Mouse (Mus musculus) neural tube, embryonic 11.5 days (tissue): ENCODE data around the gene Fntb. TPM values are rescaled to one million over a fixed set of nuclear protein-coding genes. Genes with fewer than 3 reads are reported as not detected.
A peak's percentile ranks its signal among the peaks of the same experiment; 100 is the strongest.

Source experiments
- ATAC-seq: fragments of 200-750 bp; cut with Nextera tagmentation; 2 replicates; pipeline ENCODE4 v1.8.0; 2017; ENCODE audit warnings: moderate number of reproducible peaks, mild to moderate bottlenecking, moderate TSS enrichment, moderate library complexity; ENCODE audit not compliant: insufficient read depth, low FRiP score, low TSS enrichment
- DNase-seq: peaks from one replicate; pipeline ENCODE4 v3.0.0-alpha.2; 2015; ENCODE audit warnings: low spot score
- H3K27ac ChIP-seq: fragments of 300-500 bp; sonication (generic); 2 replicates; pipeline ENCODE4 v1.5.1; 2014; ENCODE audit warnings: low read depth, mild to moderate bottlenecking, low read length
- H3K27me3 ChIP-seq: fragments of 300-500 bp; sonication (generic); 2 replicates; pipeline ENCODE4 v1.6.1; 2014; ENCODE audit warnings: mild to moderate bottlenecking, low read length, mixed read lengths; ENCODE audit not compliant: control insufficient read depth, insufficient read depth
- H3K36me3 ChIP-seq: fragments of 300-500 bp; sonication (generic); 2 replicates; pipeline ENCODE4 v1.6.1; 2014; ENCODE audit warnings: mild to moderate bottlenecking, low read length, moderate library complexity, mixed read lengths; ENCODE audit not compliant: control insufficient read depth, insufficient read depth
- H3K4me1 ChIP-seq: fragments of 300-500 bp; sonication (generic); 2 replicates; pipeline ENCODE4 v1.6.1; 2014; ENCODE audit warnings: low read length, mixed read lengths; ENCODE audit not compliant: control insufficient read depth, insufficient read depth
- H3K4me2 ChIP-seq: fragments of 300-500 bp; sonication (generic); 2 replicates; pipeline ENCODE4 v1.6.1; 2014; ENCODE audit warnings: low read depth, mild to moderate bottlenecking, moderate library complexity
- H3K4me3 ChIP-seq: fragments of 300-500 bp; sonication (generic); 2 replicates; pipeline ENCODE4 v1.5.1; 2014; ENCODE audit warnings: low read depth, low read length
- H3K9ac ChIP-seq: fragments of 300-500 bp; sonication (generic); 2 replicates; pipeline ENCODE4 v1.6.1; 2014; ENCODE audit warnings: mild to moderate bottlenecking, low read length
- H3K9me3 ChIP-seq: fragments of 300-500 bp; sonication (generic); 2 replicates; pipeline ENCODE4 v1.6.1; 2016; ENCODE audit warnings: low read length; ENCODE audit not compliant: control insufficient read depth
- WGBS: fragments of 180-500 bp; shearing (Covaris S2); extraction: QIAGEN DNeasy Blood & Tissue Kit; methylation state at CpG from one replicate; pipeline ENCODE4 v1.1.7; 2014; 5-methylcytosine and 5-hydroxymethylcytosine counted together
- polyA plus RNA-seq: library from polyadenylated mRNA; unstranded; fragments of >200 nt; fragmentation: Nextera tagmentation; extraction: Ambion mirVana; gene quantifications from 2 replicates; pipeline ENCODE4 v1.2.1, GENCODE M21; 2014

Fntb gene
- polyA plus RNA-seq, 1 experiment from 2014 or later, result 49.3 TPM

- H3K9ac ChIP-seq, result no peak overlapping the region
- WGBS, result 57% methylated on average over 7 of the region's 7 CpGs
- ATAC-seq (no peak; the same call in 1 of the 2 replicates), DNase-seq (peak; percentile 59)
- H3K4me1 ChIP-seq, result no peaks in the 10 kb centered on the region
- no peak overlapping the region for H3K27ac ChIP-seq
- H3K36me3 ChIP-seq, result no peaks in the 10 kb centered on the region
- no peak overlapping the region for H3K4me3 ChIP-seq
- no peak overlapping the region for H3K4me2 ChIP-seq
- H3K9me3 ChIP-seq, result no peaks in the 10 kb centered on the region
- no peaks in the 10 kb centered on the region for H3K27me3 ChIP-seq
Measured at GRCm38 (mm10) chr12:76803700-76804252, 38.4 kb downstream of the Fntb start.

DNA sequence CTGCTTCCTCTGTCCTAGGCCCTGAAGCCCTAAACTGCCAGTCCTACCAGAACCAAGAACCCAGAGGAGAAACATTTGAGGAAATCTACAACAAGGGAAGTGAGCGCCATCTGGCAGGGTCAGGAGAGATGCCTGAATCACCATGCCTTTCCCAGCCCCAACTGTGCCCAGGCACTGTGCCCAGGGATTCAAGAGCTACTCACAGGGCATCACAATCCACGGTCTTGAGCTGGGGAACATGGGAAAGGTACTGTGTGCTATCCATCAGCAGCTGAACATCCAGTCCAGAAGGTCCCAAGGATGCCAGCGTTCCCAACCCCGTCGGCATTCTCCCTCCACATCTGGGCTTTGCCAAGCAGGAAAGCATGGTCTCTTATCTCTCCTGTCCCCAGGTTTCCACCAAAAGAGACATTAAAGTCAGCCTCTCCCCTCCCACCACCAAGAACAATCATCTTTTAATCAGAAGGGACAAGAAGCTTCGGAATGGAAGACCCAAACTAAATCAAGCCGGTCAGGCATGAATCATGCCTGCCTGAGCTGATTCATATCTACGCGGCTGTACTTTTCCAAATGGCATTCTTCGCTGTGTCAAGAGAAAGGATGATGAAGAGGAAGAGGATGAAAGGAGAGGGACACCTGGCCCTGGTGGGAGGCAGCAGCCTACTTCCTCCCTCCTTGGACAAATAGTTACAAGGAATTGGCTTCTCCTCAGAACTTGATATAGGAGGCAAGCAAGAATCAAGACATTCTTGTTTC, 39.8 kb downstream of the Fntb start:
- Histone ChIP-seq H3K4me2 (no peak overlapping the region), H3K4me1 (no peaks in the 10 kb centered on the region), H3K27me3 (no peaks in the 10 kb centered on the region), H3K36me3 (no peaks in the 10 kb centered on the region), H3K9me3 (no peaks in the 10 kb centered on the region), H3K4me3 (no peak overlapping the region), H3K9ac (no peak overlapping the region), H3K27ac (no peak overlapping the region)
- 93% methylated on average over 10 of the region's 10 CpGs for WGBS
- no peak for ATAC-seq
- no peak for DNase-seq

GRCm38 (mm10) chr12:76807796-76808195, 42.4 kb downstream of the Fntb start:
- DNase-seq (no peak), ATAC-seq (no peak)
- no peaks in the 10 kb centered on the region for H3K4me1 ChIP-seq
- WGBS, result 89% methylated on average over 10 of the region's 10 CpGs
- H3K9me3 ChIP-seq, result no peaks in the 10 kb centered on the region
- H3K4me3 ChIP-seq, result no peak overlapping the region
- H3K9ac ChIP-seq, result no peak overlapping the region
- H3K27ac ChIP-seq, result no peak overlapping the region
- H3K4me2 ChIP-seq, result no peak overlapping the region
- no peaks in the 10 kb centered on the region for H3K27me3 ChIP-seq
- no peaks in the 10 kb centered on the region for H3K36me3 ChIP-seq

DNA sequence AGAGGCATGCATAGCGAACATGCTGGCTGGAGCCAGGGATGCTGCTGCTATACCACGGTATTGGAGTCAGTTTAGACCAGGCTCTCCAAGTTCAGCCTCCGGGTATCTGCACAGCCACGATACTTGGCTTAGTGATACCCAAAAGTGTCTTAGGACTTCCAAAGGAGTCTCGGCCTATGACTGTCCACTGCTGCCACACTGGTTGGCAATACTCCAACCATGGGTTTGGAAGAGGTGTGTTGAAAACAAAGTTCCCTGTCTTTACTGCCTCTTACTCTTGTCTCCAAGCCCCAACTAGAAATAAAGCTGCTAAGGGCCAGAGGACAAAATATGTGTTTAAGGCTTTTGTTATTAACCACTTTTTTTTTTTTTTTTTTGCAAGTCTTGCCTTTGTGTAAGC, 45.1 kb downstream of the Fntb start:
- H3K27ac ChIP-seq, result no peak overlapping the region
- no peak overlapping the region for H3K4me2 ChIP-seq
- DNase-seq, result no peak
- H3K9me3 ChIP-seq, result no peaks in the 10 kb centered on the region
- H3K9ac ChIP-seq, result no peak overlapping the region
- WGBS, result 88% methylated on average over 5 of the region's 5 CpGs
- H3K4me3 ChIP-seq, result no peak overlapping the region
- no peaks in the 10 kb centered on the region for H3K27me3 ChIP-seq
- no peaks in the 10 kb centered on the region for H3K4me1 ChIP-seq
- H3K36me3 ChIP-seq, result no peaks in the 10 kb centered on the region
- ATAC-seq, result no peak

DNA sequence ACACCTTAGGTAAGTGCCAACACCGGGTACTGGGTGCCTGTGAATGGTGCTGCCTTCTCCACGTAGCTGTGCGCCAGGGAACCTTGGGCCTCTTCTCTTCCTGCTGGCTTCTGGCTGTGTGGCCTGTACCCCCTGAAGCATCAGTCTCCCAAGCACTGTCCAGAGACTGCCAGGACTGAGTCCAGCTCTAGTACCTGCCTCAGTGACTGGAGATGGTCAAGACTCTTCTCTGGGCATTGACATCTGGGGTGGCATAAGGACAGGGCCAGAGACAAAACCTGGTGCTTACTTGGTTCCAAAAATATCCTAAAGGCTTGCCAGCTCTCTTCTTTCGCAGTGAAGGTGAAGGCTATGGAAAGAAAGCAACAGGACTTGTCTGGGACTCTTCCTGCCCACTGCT, 45.6 kb downstream of the Fntb start:
- H3K4me3 ChIP-seq, result no peak overlapping the region
- H3K27ac ChIP-seq, result no peak overlapping the region
- no peak overlapping the region for H3K9ac ChIP-seq
- H3K4me2 ChIP-seq, result no peak overlapping the region
- no peak for ATAC-seq
- H3K9me3 ChIP-seq, result no peaks in the 10 kb centered on the region
- no peak for DNase-seq
- no peaks in the 10 kb centered on the region for H3K4me1 ChIP-seq
- 94% methylated on average over 4 of the region's 4 CpGs for WGBS
- no peaks in the 10 kb centered on the region for H3K27me3 ChIP-seq
- H3K36me3 ChIP-seq, result no peaks in the 10 kb centered on the region

DNA sequence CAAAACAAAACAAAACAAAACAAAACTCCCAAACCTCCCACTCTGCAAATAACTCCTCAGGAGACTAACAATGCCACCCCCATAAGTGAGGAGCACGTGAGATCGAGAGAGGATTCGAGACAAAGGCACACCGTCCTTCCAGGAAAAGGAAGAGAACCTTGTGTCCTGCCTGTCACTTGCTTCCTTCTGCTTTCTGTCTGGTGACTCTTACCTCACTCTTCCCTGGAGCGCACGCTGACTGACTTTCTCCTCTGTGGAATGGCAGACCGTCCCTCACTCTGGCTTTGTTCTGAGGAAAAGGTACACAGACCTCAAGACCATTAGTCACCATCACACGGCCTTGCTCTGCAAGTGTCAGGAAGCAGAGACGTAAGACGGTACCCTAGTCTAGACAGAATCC, 48.2 kb downstream of the Fntb start:
- Histone ChIP-seq H3K9ac (no peak overlapping the region), H3K27ac (no peak overlapping the region), H3K4me2 (no peak overlapping the region), H3K36me3 (no peaks in the 10 kb centered on the region), H3K4me3 (no peak overlapping the region), H3K9me3 (no peaks in the 10 kb centered on the region), H3K4me1 (peaks cover 4% of the 10 kb centered on the region; the same call in 1 of the 2 replicates), H3K27me3 (no peaks in the 10 kb centered on the region)
- no peak for DNase-seq
- ATAC-seq, result no peak
- WGBS, result 80% methylated on average over 10 of the region's 10 CpGs

GRCm38 (mm10) chr12:76814120-76814519, 48.7 kb downstream of the Fntb start:
- H3K27me3 ChIP-seq, result no peaks in the 10 kb centered on the region
- no peaks in the 10 kb centered on the region for H3K9me3 ChIP-seq
- H3K4me3 ChIP-seq, result no peak overlapping the region
- no peak overlapping the region for H3K27ac ChIP-seq
- 91% methylated on average over 2 of the region's 2 CpGs for WGBS
- no peak for ATAC-seq
- H3K4me2 ChIP-seq, result no peak overlapping the region
- no peaks in the 10 kb centered on the region for H3K36me3 ChIP-seq
- peaks cover 4% of the 10 kb centered on the region; the same call in 1 of the 2 replicates for H3K4me1 ChIP-seq
- no peak for DNase-seq
- H3K9ac ChIP-seq, result no peak overlapping the region

DNA sequence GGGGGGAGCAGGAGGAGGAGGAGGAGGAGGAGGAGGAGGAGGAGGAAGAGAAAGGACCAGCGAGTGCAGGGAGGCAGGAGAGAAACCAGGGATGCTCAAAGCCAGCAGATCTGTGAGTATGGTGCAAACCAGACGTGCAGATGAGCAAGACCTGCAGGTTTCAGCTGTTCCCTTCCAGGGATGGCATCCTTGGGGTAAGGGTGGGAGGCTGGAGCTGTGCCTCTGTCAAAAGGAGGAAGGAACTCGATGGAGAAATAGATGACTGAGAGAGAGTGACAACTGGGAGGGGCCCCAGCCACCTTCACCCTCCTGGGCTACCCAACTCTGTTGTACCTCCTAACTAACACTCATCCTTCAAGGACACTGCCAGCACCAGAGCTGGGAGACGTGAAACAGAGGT, 51.3 kb downstream of the Fntb start:
- Histone ChIP-seq H3K4me3 (no peak overlapping the region), H3K9ac (no peak overlapping the region), H3K9me3 (no peaks in the 10 kb centered on the region), H3K27ac (no peak overlapping the region), H3K27me3 (no peaks in the 10 kb centered on the region), H3K36me3 (no peaks in the 10 kb centered on the region), H3K4me2 (no peak overlapping the region), H3K4me1 (peaks cover 7% of the 10 kb centered on the region)
- WGBS, result 54% methylated on average over 4 of the region's 4 CpGs
- no peak for DNase-seq
- no peak for ATAC-seq

- Histone ChIP-seq H3K4me3 (no peak overlapping the region), H3K36me3 (no peaks in the 10 kb centered on the region), H3K4me1 (peaks cover 7% of the 10 kb centered on the region), H3K9ac (no peak overlapping the region), H3K27me3 (no peaks in the 10 kb centered on the region), H3K27ac (no peak overlapping the region), H3K4me2 (no peak overlapping the region), H3K9me3 (no peaks in the 10 kb centered on the region)
- no peak for DNase-seq
- 64% methylated on average over 4 of the region's 4 CpGs for WGBS
- no peak for ATAC-seq
Measured at GRCm38 (mm10) chr12:76817176-76817575, 51.8 kb downstream of the Fntb start.
